Mouse (Mus musculus): ENCODE measurements around the gene Ern1.
A peak's percentile ranks its signal among the peaks of the same experiment; 100 is the strongest.

Ern1 gene

GRCm38 (mm10) chr11:106389611-106390010 is 98.0 kb downstream of the Ern1 start:
- DNase-seq (ENCODE audit: low spot score), result no peak

GRCm38 (mm10) chr11:106387791-106388216 is 99.8 kb downstream of the Ern1 start, which contains the start of gene Icam2:
Gene Icam2 (minus strand): TSS chr11:106388075.
- DNase-seq (ENCODE audit: low spot score), result no peak

GRCm38 (mm10) chr11:106387020-106387419 is 100.6 kb downstream of the Ern1 start:
- DNase-seq (ENCODE audit: low spot score), result no peak

- no peak for DNase-seq (ENCODE audit: low spot score)
These were observed 101.2 kb downstream of the Ern1 start for GRCm38 (mm10) chr11:106386409-106386808.

GRCm38 (mm10) chr11:106383051-106383790 is 104.4 kb downstream of the Ern1 start:
- no peak for DNase-seq (ENCODE audit: low spot score)

- no peak for DNase-seq (ENCODE audit: low spot score)
These were observed 105.2 kb downstream of the Ern1 start for GRCm38 (mm10) chr11:106382424-106382823.

- no peak for DNase-seq (ENCODE audit: low spot score)
These were observed 105.8 kb downstream of the Ern1 start for GRCm38 (mm10) chr11:106381883-106382282.

- DNase-seq (ENCODE audit: low spot score), result no peak
These were observed 106.6 kb downstream of the Ern1 start for GRCm38 (mm10) chr11:106381011-106381410.

- DNase-seq (ENCODE audit: low spot score), result no peak
These were observed 112.7 kb downstream of the Ern1 start for GRCm38 (mm10) chr11:106374979-106375378.

GRCm38 (mm10) chr11:106374559-106374958 is 113.1 kb downstream of the Ern1 start:
- DNase-seq (ENCODE audit: low spot score), result no peak

GRCm38 (mm10) chr11:106373998-106374397 is 113.7 kb downstream of the Ern1 start:
- no peak for DNase-seq (ENCODE audit: low spot score)

- peak; percentile 59 for DNase-seq (ENCODE audit: low spot score)
These were observed 121.3 kb downstream of the Ern1 start for GRCm38 (mm10) chr11:106366316-106366715.

- no peak for DNase-seq (ENCODE audit: low spot score)
These were observed 122.3 kb downstream of the Ern1 start, which contains the start of gene Prr29 for GRCm38 (mm10) chr11:106365366-106365765. Gene Prr29 (plus strand): TSS chr11:106365472.

GRCm38 (mm10) chr11:106364712-106365111 is 122.9 kb downstream of the Ern1 start:
- DNase-seq (ENCODE audit: low spot score), result no peak

GRCm38 (mm10) chr11:106359350-106359749 is 128.3 kb downstream of the Ern1 start:
- DNase-seq (ENCODE audit: low spot score), result peak; percentile 26

GRCm38 (mm10) chr11:106355382-106356128 is 132.1 kb downstream of the Ern1 start:
- DNase-seq (ENCODE audit: low spot score), result no peak

GRCm38 (mm10) chr11:106354181-106354580 is 133.5 kb downstream of the Ern1 start:
- no peak for DNase-seq (ENCODE audit: low spot score)

- no peak for DNase-seq (ENCODE audit: low spot score)
These were observed 134.5 kb downstream of the Ern1 start, which contains the start of gene Scn4a for GRCm38 (mm10) chr11:106353188-106353587. Gene Scn4a (minus strand): TSS chr11:106353288.

GRCm38 (mm10) chr11:106351941-106352340 is 135.7 kb downstream of the Ern1 start:
- DNase-seq (ENCODE audit: low spot score), result no peak

GRCm38 (mm10) chr11:106351253-106351652 is 136.4 kb downstream of the Ern1 start:
- no peak for DNase-seq (ENCODE audit: low spot score)

GRCm38 (mm10) chr11:106350853-106351252 is 136.8 kb downstream of the Ern1 start:
- no peak for DNase-seq (ENCODE audit: low spot score)

GRCm38 (mm10) chr11:106349772-106350171 is 137.9 kb downstream of the Ern1 start:
- no peak for DNase-seq (ENCODE audit: low spot score)

GRCm38 (mm10) chr11:106344910-106345309 is 142.7 kb downstream of the Ern1 start:
- no peak for DNase-seq (ENCODE audit: low spot score)
